Mouse (Mus musculus) forebrain, embryonic 12.5 days (tissue): Measurements from ENCODE around the gene Dock1. TPM values are rescaled to one million over a fixed set of nuclear protein-coding genes. Genes with fewer than 3 reads are reported as not detected.

Experiments
- ATAC-seq: fragments of 200-750 bp; cut with Nextera tagmentation; 2 replicates; pipeline ENCODE4 v1.8.0; 2017; ENCODE audit warnings: moderate TSS enrichment; ENCODE audit not compliant: low FRiP score
- H3K27ac ChIP-seq: fragments of 300-500 bp; sonication (generic); 2 replicates; pipeline ENCODE4 v1.5.1; 2016; ENCODE audit warnings: mild to moderate bottlenecking
- H3K27me3 ChIP-seq: fragments of 300-500 bp; sonication (generic); 2 replicates; pipeline ENCODE4 v1.6.1; 2016; ENCODE audit warnings: mild to moderate bottlenecking
- H3K36me3 ChIP-seq: fragments of 300-500 bp; sonication (generic); replicated peaks from 2 replicates; pipeline ENCODE4 v1.6.1; 2016; ENCODE audit warnings: mild to moderate bottlenecking
- H3K4me1 ChIP-seq: fragments of 300-500 bp; sonication (generic); 2 replicates; pipeline ENCODE4 v1.6.1; 2016
- H3K4me2 ChIP-seq: fragments of 300-500 bp; sonication (generic); 2 replicates; pipeline ENCODE4 v1.6.1; 2016; ENCODE audit warnings: mild to moderate bottlenecking, moderate library complexity
- H3K4me3 ChIP-seq: fragments of 300-500 bp; sonication (generic); replicated peaks from 2 replicates; pipeline ENCODE4 v1.5.1; 2016; ENCODE audit warnings: mild to moderate bottlenecking
- H3K9ac ChIP-seq: fragments of 300-500 bp; sonication (generic); 2 replicates; pipeline ENCODE4 v1.6.1; 2016; ENCODE audit warnings: mild to moderate bottlenecking
- H3K9me3 ChIP-seq: fragments of 300-500 bp; sonication (generic); 2 replicates; pipeline ENCODE4 v1.6.1; 2016
- WGBS: fragments of 180-500 bp; shearing (Covaris S2); methylation state at CpG from one replicate; pipeline ENCODE4 v1.1.7; 2016; 5-methylcytosine and 5-hydroxymethylcytosine counted together
- polyA plus RNA-seq: library from polyadenylated mRNA; unstranded; fragments of >200 nt; fragmentation: Nextera tagmentation; extraction: Ambion mirVana; gene quantifications from 2 replicates; pipeline ENCODE4 v1.2.1, GENCODE M21; 2016

Dock1 gene
- polyA plus RNA-seq, 1 experiment from 2014 or later, result 24.4 TPM

GRCm38 (mm10) chr7:134698246-134698645 lies 27.8 kb downstream of the Dock1 start:
- Histone ChIP-seq H3K9me3 (no peaks in the 10 kb centered on the region), H3K9ac (no peak overlapping the region), H3K36me3 (no peaks in the 10 kb centered on the region), H3K4me1 (peaks cover 11% of the 10 kb centered on the region), H3K27me3 (no peaks in the 10 kb centered on the region), H3K4me3 (no peak overlapping the region), H3K27ac (no peak overlapping the region), H3K4me2 (no peak overlapping the region)
- ATAC-seq, result no peak
- WGBS, result 92% methylated on average over 5 of the region's 5 CpGs

GRCm38 (mm10) chr7:134700001-134700400 lies 29.5 kb downstream of the Dock1 start:
- H3K4me2 ChIP-seq, result no peak overlapping the region
- no peaks in the 10 kb centered on the region for H3K27me3 ChIP-seq
- WGBS, result 83% methylated on average over 5 of the region's 5 CpGs
- H3K9me3 ChIP-seq, result no peaks in the 10 kb centered on the region
- no peak overlapping the region for H3K4me3 ChIP-seq
- no peak for ATAC-seq
- no peak overlapping the region for H3K9ac ChIP-seq
- no peak overlapping the region for H3K27ac ChIP-seq
- H3K4me1 ChIP-seq, result peaks cover 11% of the 10 kb centered on the region
- H3K36me3 ChIP-seq, result no peaks in the 10 kb centered on the region

GRCm38 (mm10) chr7:134702481-134702880 lies 32.0 kb downstream of the Dock1 start:
- no peak for ATAC-seq
- no peaks in the 10 kb centered on the region for H3K36me3 ChIP-seq
- no peak overlapping the region for H3K4me3 ChIP-seq
- peaks cover 7% of the 10 kb centered on the region; the same call in 1 of the 2 replicates for H3K4me1 ChIP-seq
- H3K4me2 ChIP-seq, result no peak overlapping the region
- no peaks in the 10 kb centered on the region for H3K27me3 ChIP-seq
- WGBS, result 87% methylated on average over 5 of the region's 5 CpGs
- no peak overlapping the region for H3K27ac ChIP-seq
- H3K9me3 ChIP-seq, result no peaks in the 10 kb centered on the region
- no peak overlapping the region for H3K9ac ChIP-seq

GRCm38 (mm10) chr7:134703704-134704103 lies 33.2 kb downstream of the Dock1 start:
- H3K9ac ChIP-seq, result no peak overlapping the region
- no peaks in the 10 kb centered on the region for H3K36me3 ChIP-seq
- peaks cover 7% of the 10 kb centered on the region; the same call in 1 of the 2 replicates for H3K4me1 ChIP-seq
- no peak for ATAC-seq
- H3K4me2 ChIP-seq, result no peak overlapping the region
- no peaks in the 10 kb centered on the region for H3K27me3 ChIP-seq
- WGBS, result 82% methylated on average over 2 of the region's 2 CpGs
- H3K4me3 ChIP-seq, result no peak overlapping the region
- H3K27ac ChIP-seq, result no peak overlapping the region
- H3K9me3 ChIP-seq, result no peaks in the 10 kb centered on the region

GRCm38 (mm10) chr7:134709226-134709853 lies 38.9 kb downstream of the Dock1 start:
- no peaks in the 10 kb centered on the region for H3K9me3 ChIP-seq
- peak; percentile 68 for ATAC-seq
- H3K4me3 ChIP-seq, result no peak overlapping the region
- no peaks in the 10 kb centered on the region for H3K36me3 ChIP-seq
- peaks cover 11% of the 10 kb centered on the region for H3K4me1 ChIP-seq
- no peak overlapping the region for H3K4me2 ChIP-seq
- no peak overlapping the region for H3K9ac ChIP-seq
- 16% methylated on average over 5 of the region's 5 CpGs for WGBS
- H3K27ac ChIP-seq, result peak overlapping the region; percentile 36; the same call in 1 of the 2 replicates
- no peaks in the 10 kb centered on the region for H3K27me3 ChIP-seq

GRCm38 (mm10) chr7:134711576-134711975 lies 41.1 kb downstream of the Dock1 start:
- H3K9ac ChIP-seq, result no peak overlapping the region
- peaks cover 14% of the 10 kb centered on the region for H3K4me1 ChIP-seq
- H3K4me2 ChIP-seq, result no peak overlapping the region
- ATAC-seq, result no peak
- H3K9me3 ChIP-seq, result no peaks in the 10 kb centered on the region
- H3K4me3 ChIP-seq, result no peak overlapping the region
- no peaks in the 10 kb centered on the region for H3K27me3 ChIP-seq
- H3K27ac ChIP-seq, result no peak overlapping the region
- H3K36me3 ChIP-seq, result no peaks in the 10 kb centered on the region
- WGBS, result 97% methylated on average over 1 of the region's 1 CpGs

GRCm38 (mm10) chr7:134719406-134719805 lies 49.0 kb downstream of the Dock1 start:
- no peak overlapping the region for H3K4me2 ChIP-seq
- no peak for ATAC-seq

GRCm38 (mm10) chr7:134722361-134722760 lies 51.9 kb downstream of the Dock1 start:
- Histone ChIP-seq H3K9me3 (no peaks in the 10 kb centered on the region), H3K27me3 (no peaks in the 10 kb centered on the region), H3K9ac (no peak overlapping the region), H3K27ac (no peak overlapping the region), H3K36me3 (no peaks in the 10 kb centered on the region; the same call in 1 of the 2 replicates), H3K4me3 (no peak overlapping the region), H3K4me2 (no peak overlapping the region), H3K4me1 (peaks cover 11% of the 10 kb centered on the region)
- 95% methylated on average over 7 of the region's 7 CpGs for WGBS
- ATAC-seq, result no peak

More at GRCm38 (mm10) chr7:134719406-134719805, 49.0 kb downstream of the Dock1 start:
- 94% methylated on average over 3 of the region's 3 CpGs for WGBS
- Histone ChIP-seq H3K4me3 (no peak overlapping the region), H3K27me3 (no peaks in the 10 kb centered on the region), H3K36me3 (no peaks in the 10 kb centered on the region), H3K27ac (no peak overlapping the region), H3K4me1 (0 out of 2 replicates have a peak, but pooled peaks cover 5% of the 10 kb centered on the region), H3K9ac (no peak overlapping the region), H3K9me3 (no peaks in the 10 kb centered on the region)

GRCm38 (mm10) chr7:134722955-134723354 lies 52.5 kb downstream of the Dock1 start:
- Histone ChIP-seq H3K27me3 (no peaks in the 10 kb centered on the region), H3K27ac (no peak overlapping the region), H3K4me1 (peaks cover 11% of the 10 kb centered on the region), H3K4me2 (no peak overlapping the region), H3K36me3 (no peaks in the 10 kb centered on the region; the same call in 1 of the 2 replicates), H3K4me3 (no peak overlapping the region), H3K9me3 (no peaks in the 10 kb centered on the region), H3K9ac (no peak overlapping the region)
- ATAC-seq, result no peak
- 93% methylated on average over 9 of the region's 9 CpGs for WGBS

- H3K27ac ChIP-seq, result no peak overlapping the region
- peaks cover 11% of the 10 kb centered on the region for H3K4me1 ChIP-seq
- no peak overlapping the region for H3K4me3 ChIP-seq
- H3K9me3 ChIP-seq, result no peaks in the 10 kb centered on the region
- 86% methylated on average over 5 of the region's 5 CpGs for WGBS
- H3K27me3 ChIP-seq, result no peaks in the 10 kb centered on the region
- no peak overlapping the region for H3K4me2 ChIP-seq
- no peak overlapping the region for H3K9ac ChIP-seq
- ATAC-seq, result no peak
- H3K36me3 ChIP-seq, result no peaks in the 10 kb centered on the region; the same call in 1 of the 2 replicates
These were observed 53.1 kb downstream of the Dock1 start for GRCm38 (mm10) chr7:134723509-134723908.

GRCm38 (mm10) chr7:134724841-134725240 lies 54.4 kb downstream of the Dock1 start:
- peaks cover 11% of the 10 kb centered on the region for H3K4me1 ChIP-seq
- ATAC-seq, result no peak
- no peak overlapping the region for H3K4me2 ChIP-seq
- H3K36me3 ChIP-seq, result no peaks in the 10 kb centered on the region; the same call in 1 of the 2 replicates
- H3K27me3 ChIP-seq, result no peaks in the 10 kb centered on the region
- no peak overlapping the region for H3K27ac ChIP-seq
- H3K9me3 ChIP-seq, result no peaks in the 10 kb centered on the region
- no peak overlapping the region for H3K9ac ChIP-seq
- WGBS, result 29% methylated on average over 7 of the region's 7 CpGs
- no peak overlapping the region for H3K4me3 ChIP-seq

GRCm38 (mm10) chr7:134725551-134726529 lies 55.4 kb downstream of the Dock1 start:
- Histone ChIP-seq H3K36me3 (no peaks in the 10 kb centered on the region; the same call in 1 of the 2 replicates), H3K4me1 (peaks cover 11% of the 10 kb centered on the region), H3K27ac (no peak overlapping the region), H3K4me3 (no peak overlapping the region), H3K9me3 (no peaks in the 10 kb centered on the region), H3K4me2 (no peak overlapping the region), H3K27me3 (no peaks in the 10 kb centered on the region), H3K9ac (no peak overlapping the region)
- WGBS, result 52% methylated on average over 11 of the region's 11 CpGs
- ATAC-seq, result no peak
